Mouse (Mus musculus): Measurements from ENCODE around the gene Tagln.

The Tagln gene

DNA sequence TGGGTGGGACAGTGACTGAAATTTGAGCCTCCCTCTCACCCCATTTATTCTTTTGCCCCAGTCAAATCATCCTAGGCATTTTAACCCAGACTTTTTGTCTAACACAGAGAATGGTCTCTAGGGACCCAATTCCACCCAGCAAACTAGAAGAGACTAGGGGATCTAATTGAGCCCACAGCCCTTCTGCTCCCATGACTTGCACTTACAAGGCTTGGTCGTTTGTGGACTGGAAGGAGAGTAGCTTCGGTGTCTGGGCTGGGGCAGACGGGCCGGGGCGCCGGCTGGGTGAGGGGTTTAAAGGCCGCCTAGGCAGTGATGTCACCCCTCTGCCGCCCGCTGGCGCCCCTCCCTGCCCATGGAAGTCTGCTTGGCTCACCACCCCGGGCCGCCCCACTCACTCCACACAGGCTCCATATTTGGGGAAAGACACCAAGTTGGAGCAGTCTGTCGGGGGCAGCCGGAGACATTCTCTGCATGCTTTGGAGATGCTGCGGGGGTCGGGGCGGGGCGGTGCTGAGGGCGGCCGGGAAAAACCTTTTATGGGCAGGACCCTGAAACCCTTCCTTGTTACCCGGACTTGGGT, at the start of gene Tagln:
Gene Tagln (minus strand): TSS at position 431 of the 583 bp plus-strand sequence.
- DNase-seq: no peak

DNA sequence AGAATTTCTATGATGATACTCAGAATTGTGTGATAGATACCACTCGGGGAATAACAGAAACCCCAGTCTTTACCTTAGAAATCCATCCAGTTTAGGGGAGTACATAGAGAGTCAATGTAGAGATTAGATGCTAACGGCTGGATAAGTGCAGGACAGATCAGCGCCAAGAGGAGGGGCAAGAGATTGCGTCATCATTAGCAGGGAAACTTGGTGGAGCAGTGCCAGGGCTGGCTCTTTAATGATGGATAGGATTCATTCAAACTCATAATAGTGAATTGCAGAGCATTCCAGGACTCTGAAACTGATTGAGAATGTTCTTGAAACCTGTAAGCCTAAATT, 49.3 kb upstream of the Tagln start:
- DNase-seq: peak; percentile 66

DNA sequence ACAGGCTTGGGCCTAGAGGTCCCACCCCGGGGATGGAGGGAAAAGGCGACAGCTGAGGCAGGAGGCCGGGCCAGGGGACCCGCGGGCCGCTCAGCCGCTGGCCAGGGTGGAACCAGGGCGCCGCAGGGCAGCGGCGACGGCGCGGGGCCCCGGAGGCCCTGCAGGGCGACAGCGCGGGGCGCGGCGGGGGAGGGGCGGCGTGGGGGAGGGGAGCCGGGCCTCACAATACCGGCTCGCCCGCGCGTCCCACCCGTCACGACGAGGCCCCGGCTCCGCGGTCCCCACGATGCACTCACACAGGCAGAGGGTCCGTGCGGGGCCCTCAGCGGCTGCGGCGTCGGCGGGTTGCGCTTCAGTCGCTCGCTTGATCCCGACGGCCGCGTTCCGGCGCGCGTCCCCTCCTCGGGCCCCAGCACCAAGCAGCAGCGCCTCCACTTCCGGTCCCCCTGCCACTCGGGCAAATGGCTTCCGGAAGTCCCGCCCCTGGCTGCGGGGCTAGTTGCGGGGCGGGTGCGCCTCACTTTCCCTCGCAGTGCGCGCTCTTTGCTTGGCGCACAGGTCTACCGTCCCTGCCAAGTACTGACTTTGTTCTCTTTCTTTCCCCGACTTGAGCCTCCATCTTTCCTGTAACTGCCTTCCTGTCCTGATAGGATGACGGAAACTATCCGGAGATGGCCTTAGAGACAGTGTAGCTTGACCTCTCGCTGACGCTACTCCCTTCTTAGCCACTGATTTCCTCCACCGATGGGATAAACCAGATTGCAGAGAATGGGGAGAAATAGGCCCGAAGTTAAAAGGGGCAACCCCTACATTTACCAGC, 48.8 kb upstream of the Tagln start:
- peak; percentile 90 for DNase-seq

DNA sequence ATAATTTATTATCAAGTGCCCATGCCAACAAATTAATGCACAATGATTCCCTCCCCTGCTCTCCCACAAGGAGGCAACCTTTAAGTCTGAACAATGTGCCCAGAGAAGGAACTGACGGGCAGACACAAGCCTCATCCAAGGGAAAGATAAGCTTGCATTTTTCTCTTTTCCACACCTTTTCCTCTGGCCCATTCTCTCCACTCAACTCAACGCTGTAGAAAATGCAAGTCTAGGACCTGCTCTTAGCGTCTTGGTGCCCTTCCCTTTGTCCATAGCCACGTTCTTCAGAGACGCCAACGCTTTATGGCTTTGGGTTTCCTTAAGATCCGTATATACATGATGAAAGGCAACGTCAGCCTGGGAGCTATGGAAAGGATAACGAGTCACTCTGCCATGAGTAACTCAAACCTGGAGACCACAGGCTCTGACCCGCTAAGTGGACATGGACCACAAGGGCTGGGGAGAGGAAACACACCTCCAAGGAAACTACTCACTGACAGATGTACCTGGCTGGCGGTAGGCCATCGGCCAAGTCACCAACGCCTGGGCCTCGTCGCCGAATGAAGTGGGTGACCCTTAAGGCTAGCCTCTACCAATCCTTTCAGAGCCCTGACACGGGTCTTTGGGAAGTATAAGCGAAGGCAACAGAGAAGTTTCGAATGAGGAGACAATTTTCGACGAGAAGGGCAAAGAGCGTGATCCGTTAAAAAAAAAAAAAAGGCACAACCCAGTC, 48.0 kb upstream of the Tagln start:
- peak; percentile 45 for DNase-seq

DNA sequence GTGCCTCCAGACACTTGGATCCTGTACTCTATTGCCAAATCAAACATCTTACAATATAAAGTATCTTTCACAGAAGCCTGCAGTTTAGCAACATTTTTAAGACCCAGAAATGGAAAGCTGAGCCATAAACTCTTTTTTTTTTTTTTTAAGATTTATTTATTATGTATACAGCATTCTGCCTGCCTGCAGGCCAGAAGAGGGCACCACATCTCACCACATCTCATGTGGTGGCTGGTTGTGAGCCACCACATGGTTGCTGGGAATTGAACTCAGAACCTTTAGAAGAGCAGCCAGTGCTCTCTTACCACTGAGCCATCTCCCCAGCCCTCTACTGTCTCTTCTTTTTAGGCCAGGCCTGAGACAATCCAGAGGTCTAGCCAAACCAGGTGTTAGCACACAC, 45.5 kb upstream of the Tagln start:
- DNase-seq: no peak

DNA sequence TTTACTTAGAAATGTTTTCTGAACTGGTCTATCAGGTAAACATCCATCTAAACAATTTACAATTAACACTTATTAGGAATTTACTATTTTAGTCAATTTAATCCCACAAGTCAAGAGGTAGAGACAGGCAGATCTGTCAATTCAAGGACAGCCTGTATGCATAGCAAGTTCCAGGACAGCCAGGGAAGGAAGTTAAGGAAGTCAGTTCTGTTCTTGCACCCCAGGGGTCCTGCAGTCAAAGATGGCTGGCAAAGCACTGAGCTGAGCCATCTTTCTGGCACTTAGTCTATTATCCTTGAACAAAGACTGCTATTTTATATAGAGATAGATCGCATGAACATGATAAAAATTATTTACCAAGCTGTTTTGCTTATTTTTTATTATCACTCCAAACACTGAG, 44.8 kb upstream of the Tagln start:
- no peak for DNase-seq

DNA sequence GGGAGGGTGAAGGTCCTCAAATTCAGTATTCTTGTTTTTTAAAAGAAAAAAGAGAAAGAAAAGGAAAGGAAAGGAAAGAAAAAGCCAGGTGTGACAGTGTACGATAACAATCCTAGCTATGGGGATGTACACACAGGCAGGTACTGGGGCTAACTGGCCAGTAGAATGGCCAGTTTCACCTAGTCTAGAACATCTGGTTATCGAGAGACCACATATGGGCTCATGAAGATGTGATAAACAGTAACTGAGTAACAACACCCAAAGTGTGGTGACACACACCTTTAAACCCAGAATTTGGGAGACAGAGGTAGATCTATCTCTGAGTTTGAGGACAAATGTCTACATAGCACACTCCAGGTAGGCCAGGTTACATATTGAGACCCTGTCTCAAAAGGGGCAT, 43.9 kb upstream of the Tagln start:
- no peak for DNase-seq

DNA sequence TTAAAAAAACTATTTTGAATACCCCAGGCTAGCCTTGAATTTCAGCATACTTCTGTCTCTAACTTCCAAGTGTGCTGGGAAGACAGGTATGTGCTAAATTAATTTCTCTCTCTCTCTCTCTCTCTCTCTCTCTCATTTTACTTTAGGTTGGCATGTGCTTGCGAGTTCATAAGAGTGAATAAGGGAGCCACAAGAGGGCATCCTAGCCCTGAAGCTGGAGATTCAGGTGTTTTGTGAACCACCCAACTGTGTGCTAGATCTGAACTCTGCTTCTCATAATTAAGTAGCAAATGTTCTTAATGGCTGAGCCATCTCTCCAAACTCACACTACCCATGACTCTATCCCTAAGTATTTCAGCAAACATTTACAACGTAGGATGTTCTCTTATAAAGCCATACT, 41.0 kb upstream of the Tagln start:
- no peak for DNase-seq

DNA sequence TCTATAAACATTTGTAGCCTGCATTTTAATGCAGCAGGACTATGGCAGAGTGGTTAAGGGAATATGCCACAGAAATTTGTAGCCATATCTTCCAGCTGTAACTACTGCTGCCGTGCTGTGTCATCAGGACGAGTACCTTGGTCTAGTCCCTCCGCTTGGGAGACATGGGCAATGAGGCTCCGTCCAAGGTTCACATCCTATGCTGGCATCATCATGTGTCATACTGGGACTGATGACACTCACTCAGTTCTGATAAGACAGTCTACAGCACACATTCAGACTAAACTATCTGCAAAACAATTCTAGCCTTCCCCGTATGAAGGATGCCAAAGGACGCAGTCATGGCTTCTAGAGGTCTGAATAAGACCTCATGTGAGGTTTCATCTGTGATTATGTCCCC, 27.7 kb upstream of the Tagln start:
- DNase-seq: no peak

DNA sequence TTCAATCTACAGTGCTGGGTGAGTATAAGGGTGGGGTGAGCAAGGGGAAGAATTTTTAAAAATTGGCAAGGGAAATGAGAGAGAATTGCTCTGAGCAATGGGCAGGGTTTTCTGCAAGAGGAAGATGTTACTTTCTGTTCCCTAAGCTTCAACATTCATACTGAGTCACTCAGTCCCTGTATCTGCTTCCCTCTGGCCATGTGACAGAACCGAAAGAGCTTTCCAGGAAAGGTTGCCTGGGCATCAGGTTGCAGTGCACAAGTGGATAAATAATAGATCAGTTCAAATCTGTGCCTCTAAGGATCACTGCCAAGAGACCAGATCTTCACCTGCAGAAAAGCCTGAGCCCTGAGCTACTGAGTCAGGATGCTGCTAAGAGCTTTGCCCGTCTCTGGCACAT, 26.0 kb upstream of the Tagln start:
- DNase-seq: no peak

DNA sequence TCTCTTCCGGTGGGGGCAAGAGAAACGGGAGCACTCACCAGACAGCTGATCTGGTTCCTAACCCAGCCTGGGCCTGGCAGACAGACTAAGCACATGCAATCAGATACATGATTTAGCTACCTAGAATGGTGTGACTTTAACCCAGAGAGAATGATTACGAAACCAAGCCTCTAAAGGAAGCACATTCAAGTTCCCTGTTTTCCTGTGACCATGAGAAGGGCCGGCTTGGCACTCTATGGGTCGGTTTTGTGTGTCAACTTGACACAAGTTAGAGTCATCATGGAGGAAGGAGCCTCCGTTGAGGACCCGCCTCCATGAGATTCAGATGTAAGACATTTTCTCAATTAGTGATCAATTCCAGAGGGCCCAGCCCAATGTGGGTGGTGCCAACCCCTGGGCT, 23.8 kb upstream of the Tagln start:
- DNase-seq: no peak

DNA sequence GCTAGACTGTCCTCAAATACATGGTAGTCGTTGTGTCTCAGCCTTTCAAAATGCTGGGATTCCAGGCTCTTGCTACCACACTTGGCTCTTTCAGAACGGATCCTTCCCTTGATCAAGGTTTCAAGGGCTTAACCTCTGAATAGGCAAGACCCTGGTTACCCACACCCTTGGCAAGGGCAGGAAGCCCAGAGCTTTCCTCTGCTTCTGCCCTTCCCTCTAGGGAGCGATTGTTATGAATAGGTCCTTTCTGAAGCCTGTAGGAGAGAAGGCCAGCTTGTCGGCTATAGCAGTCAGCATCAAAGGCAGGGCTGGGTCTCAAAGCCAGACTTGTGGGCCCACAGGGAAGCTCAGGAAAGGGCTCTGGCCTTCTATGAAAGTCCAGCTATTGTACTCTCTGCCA, 23.0 kb upstream of the Tagln start:
- DNase-seq: no peak

DNA sequence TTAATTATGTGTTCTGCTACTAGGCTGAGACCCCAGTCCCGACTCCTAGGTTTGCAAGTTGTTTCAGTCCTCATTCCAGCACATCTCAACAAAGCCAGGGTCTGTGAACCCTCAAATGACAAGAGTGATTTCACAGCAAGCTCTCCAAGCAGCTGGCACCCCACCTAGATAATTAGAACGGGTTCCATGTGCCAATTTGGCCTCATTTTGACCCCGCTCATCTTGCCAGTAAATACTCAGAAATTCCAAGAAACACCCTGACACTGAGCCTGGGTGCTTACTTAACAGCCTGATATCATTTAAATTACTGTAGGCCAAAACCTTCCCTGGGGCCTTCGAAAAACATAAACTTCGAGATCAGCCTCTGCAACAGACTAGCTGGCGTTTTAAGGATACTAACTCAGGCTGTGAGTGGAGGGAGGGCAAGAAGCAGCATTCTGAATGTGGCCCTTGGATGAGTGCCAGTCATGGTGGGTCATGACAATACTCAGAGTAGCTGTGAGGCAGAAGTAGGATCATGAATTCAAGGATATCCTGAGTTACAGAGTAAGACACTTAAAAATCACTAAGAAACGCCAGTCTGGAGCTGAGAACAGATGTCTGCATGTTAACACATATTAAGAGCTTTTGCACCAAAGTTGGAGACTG, 22.3 kb upstream of the Tagln start:
- DNase-seq: no peak

DNA sequence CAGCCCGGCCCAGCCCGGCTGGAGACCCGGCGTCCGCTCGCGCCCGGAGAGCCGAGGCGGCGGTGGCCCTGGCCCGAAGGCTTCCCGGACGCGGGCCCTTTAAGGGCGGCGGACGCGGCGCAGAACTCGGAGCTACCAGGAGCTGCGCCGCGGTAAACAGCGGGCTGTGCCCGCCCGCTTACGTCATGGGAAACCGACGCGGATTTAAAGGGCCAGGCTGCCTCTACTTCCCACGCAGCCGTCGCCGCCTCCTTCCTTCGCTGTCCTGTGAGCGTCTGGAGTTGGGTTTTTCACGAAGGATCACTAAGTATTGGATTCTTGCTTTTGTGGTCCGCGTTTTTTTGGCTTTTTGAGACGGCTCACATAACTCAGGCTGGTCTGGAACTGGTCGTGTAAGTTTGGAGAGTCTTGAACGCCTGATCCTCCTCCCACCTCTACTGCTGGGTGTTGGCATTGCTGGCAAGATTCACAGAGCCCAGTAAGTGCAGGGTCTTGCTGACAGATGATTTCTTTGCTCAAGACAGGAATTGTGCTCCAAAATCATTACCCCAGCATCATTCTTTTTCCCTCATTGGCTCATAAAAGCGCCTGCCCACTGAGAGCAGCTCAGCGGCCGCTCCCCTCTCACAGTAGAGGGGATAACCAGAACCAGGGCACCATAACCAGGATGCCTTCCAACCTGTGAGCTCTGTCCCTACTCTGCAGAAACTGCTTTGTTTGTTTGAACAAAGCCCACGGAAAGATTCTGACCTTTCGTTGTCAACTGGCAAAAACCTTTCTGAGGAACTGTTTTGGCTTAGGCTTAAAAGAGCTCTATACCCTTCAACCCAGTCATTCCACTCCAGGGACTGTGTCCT, 19.5 kb upstream of the Tagln start, which contains the start of gene Sidt2:
Gene Sidt2 (minus strand): TSS at position 152 of the 857 bp plus-strand sequence.
- DNase-seq: peak; percentile 92

DNA sequence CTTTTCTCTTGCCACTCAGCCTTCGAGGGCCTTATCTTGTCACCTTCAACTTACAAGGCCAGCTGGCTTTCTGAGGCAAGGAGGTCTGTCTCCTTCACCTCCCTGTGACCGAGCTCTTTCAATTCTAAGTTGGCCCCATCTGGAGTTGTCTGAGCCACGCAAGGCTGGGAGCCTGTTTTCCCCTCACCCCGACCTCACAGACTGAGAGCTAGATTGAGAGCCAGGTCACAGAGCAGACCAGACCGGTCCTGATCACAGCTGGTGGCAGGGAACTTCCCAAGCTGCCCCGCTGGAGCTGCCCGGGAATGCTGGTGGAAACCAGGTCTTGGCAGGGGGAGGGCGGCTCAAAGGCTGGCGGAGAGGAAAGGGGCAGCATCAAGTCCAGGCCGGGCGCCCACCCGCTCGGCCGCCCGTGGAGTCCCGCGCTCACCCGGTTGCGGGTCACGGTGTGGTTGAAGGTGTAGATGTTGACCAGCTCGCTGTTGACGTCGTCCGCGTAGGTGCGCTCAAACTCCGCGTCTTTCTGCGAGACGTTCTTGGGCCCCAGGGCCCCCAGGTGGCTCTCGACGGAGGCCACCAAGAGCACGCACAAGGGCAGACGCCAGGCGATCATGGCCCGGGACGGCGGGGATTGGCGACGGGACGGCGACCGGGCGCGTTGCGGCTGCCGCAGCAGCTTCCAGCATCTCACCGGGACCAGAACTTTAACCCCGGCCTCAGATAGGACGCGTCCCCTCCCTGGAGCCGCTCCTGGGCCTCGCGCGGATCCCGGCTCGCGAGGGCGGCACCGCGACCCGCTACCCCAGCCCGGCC, 18.6 kb upstream of the Tagln start:
- peak; percentile 78 for DNase-seq

DNA sequence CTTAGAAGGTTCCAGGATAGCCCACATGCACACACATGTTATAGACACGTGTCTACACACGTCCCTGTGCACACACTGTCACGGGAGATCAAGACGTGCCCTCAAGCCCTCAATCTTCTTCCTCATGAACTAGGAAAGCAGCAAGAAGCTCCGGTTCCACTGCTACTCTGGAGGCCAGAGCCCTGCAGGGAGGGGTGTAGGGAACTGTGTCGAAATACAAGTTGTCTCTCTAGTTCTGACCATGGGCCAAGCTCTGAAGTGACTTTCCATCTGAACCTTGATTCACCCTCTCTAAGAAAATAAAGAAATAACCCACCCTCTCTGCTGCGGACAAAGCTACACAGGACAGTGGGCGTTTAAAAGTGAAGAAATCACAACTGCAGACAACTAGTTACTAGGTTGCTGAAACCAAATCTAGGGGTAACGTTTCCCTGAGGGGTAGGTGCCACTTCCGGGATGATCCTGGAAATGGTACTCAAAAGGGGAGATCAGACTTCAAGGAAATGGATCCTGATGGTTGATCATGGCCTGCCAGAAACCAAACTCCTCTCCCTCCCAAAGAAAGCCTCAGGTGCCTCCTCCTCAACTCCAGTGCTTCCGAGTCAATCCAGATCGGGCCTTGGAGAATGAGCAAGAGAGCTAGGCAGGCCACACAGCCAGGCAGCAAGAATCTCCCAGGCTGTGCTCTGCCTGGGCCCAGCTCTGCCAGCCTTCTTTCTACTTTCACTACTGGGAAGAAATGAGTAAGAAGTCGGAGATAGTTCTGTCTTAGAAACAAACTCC, 17.8 kb upstream of the Tagln start:
- no peak for DNase-seq

DNA sequence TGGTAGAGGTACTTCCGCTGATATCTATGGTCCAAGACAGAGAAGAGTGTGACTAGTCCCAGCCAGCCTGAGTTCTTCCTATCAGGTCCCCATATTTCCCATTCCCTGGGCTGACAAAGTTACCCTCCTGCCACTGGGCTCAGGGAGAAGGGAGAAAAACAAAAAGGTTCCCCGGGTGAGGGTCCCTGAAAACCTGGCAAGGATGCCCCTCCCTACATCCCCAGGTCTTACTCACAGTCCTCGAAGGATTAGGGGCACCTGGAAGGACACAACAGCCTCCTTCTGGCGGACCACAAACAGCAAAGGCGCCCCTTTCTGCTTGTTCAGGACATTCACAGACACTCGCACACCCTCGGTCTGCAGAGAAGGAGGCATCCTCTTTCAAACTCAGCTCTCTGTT, 17.0 kb upstream of the Tagln start:
- DNase-seq: no peak

DNA sequence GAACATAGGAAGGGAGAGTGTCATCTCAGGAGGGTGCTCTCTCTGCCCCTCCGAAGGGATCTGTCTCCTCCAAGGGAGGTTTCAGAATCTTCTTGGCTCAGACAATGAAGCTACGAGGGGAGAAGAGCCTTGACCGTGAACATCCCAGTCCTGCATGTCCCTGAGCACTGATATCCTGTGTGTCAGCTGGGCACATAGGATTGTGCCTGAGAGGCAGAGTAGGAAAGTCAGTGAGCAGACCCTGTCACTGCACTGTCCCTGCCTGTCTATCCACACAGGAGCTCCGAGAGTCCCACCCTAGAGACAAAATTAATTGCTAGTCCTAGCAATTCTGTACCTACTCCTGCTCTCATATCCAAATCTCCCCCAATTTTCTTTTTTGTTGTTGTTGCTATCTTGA, 16.2 kb upstream of the Tagln start:
- no peak for DNase-seq

DNA sequence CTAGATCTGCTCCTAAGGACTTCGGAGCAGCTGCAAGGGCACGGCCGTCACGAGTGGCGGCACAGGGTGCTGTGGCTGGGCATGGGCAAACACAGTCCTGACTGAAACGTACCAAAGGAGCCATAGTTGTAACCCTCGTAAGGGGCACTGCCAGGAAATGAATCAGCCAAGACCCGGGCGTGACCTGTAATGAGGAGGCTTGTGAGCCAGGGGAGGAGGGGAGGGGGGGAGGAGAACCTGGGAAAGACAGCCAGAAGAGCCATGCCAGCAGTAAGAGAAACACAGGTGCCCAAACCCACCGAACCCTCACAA, 11.0 kb upstream of the Tagln start:
- DNase-seq: no peak

DNA sequence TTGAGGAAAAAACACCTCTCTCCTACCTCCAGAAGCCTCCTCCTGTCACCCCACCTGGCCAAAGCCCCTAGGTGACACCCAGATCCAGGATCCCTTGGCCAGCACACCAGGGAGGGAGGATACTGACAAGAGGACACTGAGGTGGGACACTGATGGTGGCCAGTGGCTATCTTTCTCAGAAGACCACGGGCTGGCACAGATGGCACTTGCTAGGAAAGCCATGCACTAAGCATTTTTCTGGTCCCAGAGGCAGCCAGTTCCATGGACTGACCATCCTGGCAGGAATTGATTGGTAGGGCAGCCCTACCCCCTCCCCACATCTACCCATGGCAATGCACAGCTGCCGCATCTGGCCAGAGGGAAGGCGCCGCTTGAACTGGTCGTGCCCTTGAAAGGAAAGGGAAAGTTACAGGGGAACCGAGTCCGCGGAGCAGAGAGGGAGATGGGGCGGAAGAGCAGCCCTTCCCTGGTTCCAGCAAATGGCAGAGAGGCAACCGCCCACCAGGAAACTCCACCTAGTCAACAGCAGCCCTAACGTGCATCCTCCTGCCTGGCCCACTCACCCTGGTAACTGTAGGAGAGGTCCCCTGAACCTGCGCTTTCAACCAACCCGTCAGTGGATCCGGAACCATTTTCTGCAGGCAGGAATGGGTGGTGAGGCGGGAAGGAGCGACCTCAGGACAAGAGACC, 10.5 kb upstream of the Tagln start:
- no peak for DNase-seq

DNA sequence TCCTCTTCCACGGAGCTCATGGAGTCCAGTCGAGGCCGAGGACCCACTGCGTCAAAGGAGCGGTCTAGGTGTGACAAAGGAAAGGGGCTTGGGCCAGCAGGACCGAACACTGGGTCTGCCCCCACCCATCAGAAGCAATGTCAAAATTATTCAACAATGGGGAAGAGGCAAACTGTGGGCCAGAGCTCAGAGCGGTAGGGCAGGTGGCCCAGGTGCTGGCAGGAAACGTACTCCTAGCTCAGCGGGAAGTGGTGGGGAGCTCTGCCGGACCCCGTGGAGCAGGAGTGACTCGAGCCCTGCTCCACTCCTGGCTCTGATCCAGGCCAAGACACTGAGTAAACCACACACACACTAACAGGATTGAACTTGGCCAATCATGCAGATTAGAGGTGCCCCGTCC, 9.9 kb upstream of the Tagln start:
- no peak for DNase-seq
